Mouse (Mus musculus) embryonic facial prominence, embryonic 15.5 days (tissue): ENCODE data around the gene Olfr535. TPM values are rescaled to one million over a fixed set of nuclear protein-coding genes. Genes with fewer than 3 reads are reported as not detected.

Experiments
- polyA plus RNA-seq: library from polyadenylated mRNA; unstranded; fragments of >200 nt; fragmentation: Nextera tagmentation; extraction: Ambion mirVana; gene quantifications from 2 replicates; pipeline ENCODE4 v1.2.1, GENCODE M21; 2015

The Olfr535 gene
- polyA plus RNA-seq, 1 experiment from 2014 or later: not detected

Other genes starting within 250 kb of the Olfr535 start
- gene 5830411N06Rik, start 236.9 kb upstream of the Olfr535 start, polyA plus RNA-seq: not detected in 2 replicates
- 0.16 TPM in 1 of 2 replicates, not detected in the other for gene Olfr525, start 163.4 kb upstream of the Olfr535 start, polyA plus RNA-seq
- gene Olfr527, start 150.2 kb upstream of the Olfr535 start, polyA plus RNA-seq: 0.23 TPM in 1 of 2 replicates, not detected in the other
- gene Olfr60, start 122.5 kb upstream of the Olfr535 start, polyA plus RNA-seq: not detected in 2 replicates
- 0.14 TPM in 1 of 2 replicates, not detected in the other for gene Olfr530, start 107.9 kb upstream of the Olfr535 start, polyA plus RNA-seq
- gene Olfr531, start 81.3 kb upstream of the Olfr535 start, polyA plus RNA-seq: not detected in 2 replicates
- not detected in 2 replicates for gene Olfr532, start 62.6 kb upstream of the Olfr535 start, polyA plus RNA-seq
- gene Olfr533, start 20.8 kb upstream of the Olfr535 start, polyA plus RNA-seq: 0.09 and 0.19 TPM in 2 replicates
- 0.76 TPM in 1 of 2 replicates, not detected in the other for gene Olfr536, start 23.2 kb downstream of the Olfr535 start, polyA plus RNA-seq
- not detected in 2 replicates for gene Olfr538, start 83.7 kb downstream of the Olfr535 start, polyA plus RNA-seq
- not detected in 2 replicates for gene Olfr46, start 117.1 kb downstream of the Olfr535 start, polyA plus RNA-seq
- gene Olfr61, start 144.8 kb downstream of the Olfr535 start, polyA plus RNA-seq: not detected in 2 replicates
- not detected in 2 replicates for gene Olfr53, start 162.2 kb downstream of the Olfr535 start, polyA plus RNA-seq
- not detected in 2 replicates for gene Olfr539, start 175.7 kb downstream of the Olfr535 start, polyA plus RNA-seq
- gene Olfr45, start 197.7 kb downstream of the Olfr535 start, polyA plus RNA-seq: not detected in 2 replicates
- not detected in 2 replicates for gene Olfr541, start 213.1 kb downstream of the Olfr535 start, polyA plus RNA-seq